Mouse (Mus musculus): ENCODE measurements around the gene Scaf4.

Gene Scaf4

DNA sequence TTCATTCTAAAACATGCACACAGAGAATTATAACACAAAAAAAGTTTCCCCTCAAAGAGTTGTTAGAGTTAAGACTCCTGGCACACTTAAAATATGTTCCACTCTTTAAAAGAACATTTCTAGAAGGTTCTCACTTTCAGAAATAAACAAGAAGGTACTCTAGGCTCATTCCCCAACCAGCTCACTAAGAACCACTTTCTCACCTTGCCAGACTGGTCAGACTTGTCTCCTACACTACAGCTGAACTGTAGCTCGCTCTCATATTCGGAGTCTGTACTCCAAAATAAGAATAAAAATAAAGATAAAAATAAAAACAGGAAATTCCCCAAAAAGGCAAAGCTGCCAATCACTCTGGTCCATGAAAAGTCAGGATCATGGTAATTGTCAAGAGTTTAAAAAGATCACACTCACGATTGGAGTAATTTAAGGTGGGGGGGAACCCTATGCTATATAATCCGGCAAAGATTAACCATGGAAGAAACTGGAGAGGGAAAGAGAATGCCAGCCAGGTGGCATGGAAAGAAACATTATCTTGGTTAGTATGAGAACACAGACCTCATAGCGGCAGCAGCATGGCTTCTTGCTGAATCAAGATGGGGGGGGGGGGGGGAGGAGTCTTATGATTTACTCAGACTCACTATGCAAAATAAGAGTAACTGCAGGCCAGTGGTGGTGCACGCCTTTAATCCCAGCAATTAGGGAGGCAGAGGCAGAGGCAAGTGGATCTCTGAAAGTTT, 80.9 kb downstream of the Scaf4 start:
- no peak for DNase-seq (ENCODE audit: extremely low read depth, low read depth)

- DNase-seq (ENCODE audit: extremely low read depth, low read depth): no peak
Measured at GRCm38 (mm10) chr16:90202140-90202539, 82.2 kb downstream of the Scaf4 start.

DNA sequence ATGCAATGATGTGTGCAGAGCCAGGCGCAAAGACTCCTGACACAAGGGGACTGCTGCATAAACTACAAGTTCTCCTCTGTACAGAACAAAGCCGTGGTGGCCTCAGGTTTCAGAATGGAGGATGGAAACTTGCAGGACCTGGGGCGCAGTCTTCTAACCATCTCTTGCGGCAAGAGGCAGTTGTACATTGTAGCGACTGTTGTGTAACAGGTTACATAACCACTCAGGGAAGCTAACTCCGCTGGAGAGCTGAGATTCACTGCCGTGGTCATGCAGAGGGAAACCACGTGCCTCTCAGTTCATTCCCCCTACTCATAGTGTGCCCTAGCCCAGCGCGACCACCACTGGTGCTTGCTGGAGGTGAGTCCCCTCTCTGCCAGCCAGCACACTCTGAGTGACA, 85.1 kb downstream of the Scaf4 start:
- DNase-seq (ENCODE audit: extremely low read depth, low read depth): no peak

GRCm38 (mm10) chr16:90198626-90199025, 85.7 kb downstream of the Scaf4 start:
- no peak for DNase-seq (ENCODE audit: extremely low read depth, low read depth)

GRCm38 (mm10) chr16:90197337-90197973, 86.8 kb downstream of the Scaf4 start:
- peak; percentile 94 for DNase-seq (ENCODE audit: extremely low read depth, low read depth)

GRCm38 (mm10) chr16:90196688-90197240, 87.5 kb downstream of the Scaf4 start:
- no peak for DNase-seq (ENCODE audit: extremely low read depth, low read depth)

- no peak for DNase-seq (ENCODE audit: extremely low read depth, low read depth)
Measured at GRCm38 (mm10) chr16:90193719-90194118, 90.6 kb downstream of the Scaf4 start.

GRCm38 (mm10) chr16:90191289-90191688, 93.0 kb downstream of the Scaf4 start:
- DNase-seq (ENCODE audit: extremely low read depth, low read depth): no peak

DNA sequence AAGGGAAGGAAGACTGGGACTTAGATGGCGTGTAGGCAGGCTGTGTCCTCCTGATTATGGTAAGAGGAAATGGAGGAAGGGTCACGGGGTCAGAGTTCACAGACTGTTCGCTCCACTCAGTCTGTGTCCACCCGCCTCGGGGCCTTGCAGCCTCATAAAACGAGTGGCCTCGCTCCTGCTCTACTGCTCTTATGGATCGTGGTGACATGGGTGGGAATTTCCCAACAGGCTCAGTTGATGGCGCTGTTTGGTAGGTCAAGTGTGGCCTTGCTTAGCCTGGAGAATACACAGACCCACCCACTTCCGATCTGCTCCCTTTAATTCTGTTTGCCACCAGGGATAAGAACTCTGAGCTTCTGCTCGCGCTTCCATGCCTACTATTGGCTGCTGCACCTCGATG, 96.8 kb downstream of the Scaf4 start:
- peak; percentile 80 for DNase-seq (ENCODE audit: extremely low read depth, low read depth)

GRCm38 (mm10) chr16:90185928-90186588, 98.2 kb downstream of the Scaf4 start:
- peak; percentile 74 for DNase-seq (ENCODE audit: extremely low read depth, low read depth)

GRCm38 (mm10) chr16:90184135-90184534, 100.2 kb downstream of the Scaf4 start:
- no peak for DNase-seq (ENCODE audit: extremely low read depth, low read depth)

DNA sequence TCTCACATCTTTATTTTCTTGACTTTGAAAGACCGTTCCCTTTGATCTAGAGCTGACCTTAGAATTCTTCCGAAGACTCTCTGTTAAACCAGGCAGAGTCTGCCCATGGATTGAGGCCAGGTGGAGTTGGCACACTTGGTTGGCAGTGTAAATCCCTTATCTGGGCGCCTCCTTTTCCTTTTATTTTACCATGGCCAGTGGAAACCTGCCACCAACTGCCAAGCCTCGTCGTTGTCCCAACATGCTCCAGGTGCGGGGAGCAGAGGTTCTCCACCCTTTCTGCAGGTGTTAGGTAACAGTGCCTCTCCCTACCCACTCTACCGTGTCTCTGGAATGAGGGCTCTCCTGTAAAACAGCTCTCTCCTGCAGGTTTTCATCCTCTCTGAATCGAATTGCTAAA, 102.6 kb downstream of the Scaf4 start:
- DNase-seq (ENCODE audit: extremely low read depth, low read depth): no peak

DNA sequence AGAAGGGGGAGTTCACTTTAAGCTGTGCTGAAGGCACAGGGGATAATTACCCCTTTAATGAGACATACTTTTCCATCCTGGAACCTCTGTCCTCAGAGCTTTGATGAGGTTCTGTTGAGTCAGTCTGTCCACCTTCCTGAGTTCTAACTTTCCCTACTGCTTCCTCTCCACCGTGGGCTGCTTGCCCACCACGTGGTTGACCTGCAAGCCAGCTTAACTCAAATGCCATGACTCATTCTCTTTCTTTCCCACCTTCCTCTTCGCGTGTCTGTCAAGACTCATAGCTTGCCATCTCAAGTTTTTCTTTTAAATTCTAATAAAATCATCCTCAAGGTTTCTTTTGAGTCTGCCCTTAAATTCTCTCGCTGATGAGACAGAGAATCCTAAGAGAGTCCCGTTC, 103.3 kb downstream of the Scaf4 start:
- no peak for DNase-seq (ENCODE audit: extremely low read depth, low read depth)

DNA sequence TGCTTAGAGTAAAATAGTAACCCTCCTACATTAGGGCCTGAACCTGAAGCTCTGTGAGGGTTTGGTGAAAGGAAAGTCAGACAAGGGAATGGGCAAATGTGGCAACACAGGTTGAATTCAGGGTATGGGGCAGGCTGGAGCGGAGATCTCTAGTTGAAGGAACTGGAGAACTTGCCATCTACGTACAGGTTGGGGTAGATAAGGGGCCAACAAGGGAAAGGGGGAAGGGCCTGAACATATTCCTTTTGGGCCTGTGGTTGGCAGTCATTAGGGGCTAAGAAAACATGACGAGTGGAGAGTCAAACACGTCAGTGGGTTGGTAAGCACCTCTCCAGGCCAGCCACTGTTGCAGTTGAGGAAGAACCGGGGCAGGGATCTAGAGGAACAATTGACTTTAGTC, 104.4 kb downstream of the Scaf4 start:
- DNase-seq (ENCODE audit: extremely low read depth, low read depth): no peak

DNA sequence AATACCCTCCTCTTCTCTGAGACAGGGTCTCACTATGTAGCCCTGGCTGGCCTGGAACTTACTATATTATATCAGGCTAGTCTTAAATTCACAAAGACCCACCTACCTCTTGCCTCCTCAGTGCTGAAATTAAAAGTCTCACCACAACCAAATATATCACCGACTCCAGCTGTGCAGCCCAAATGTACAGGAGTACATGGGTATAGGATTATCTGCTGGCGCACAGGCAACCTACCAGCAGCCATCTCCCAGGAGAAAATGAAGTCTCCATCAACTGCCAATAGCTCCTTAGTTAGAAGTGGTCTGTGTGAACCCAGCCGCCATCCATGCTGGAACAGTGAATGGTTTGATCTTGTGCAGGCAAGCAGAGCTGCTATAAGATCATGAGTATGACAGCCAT, 105.9 kb downstream of the Scaf4 start:
- no peak for DNase-seq (ENCODE audit: extremely low read depth, low read depth)

DNA sequence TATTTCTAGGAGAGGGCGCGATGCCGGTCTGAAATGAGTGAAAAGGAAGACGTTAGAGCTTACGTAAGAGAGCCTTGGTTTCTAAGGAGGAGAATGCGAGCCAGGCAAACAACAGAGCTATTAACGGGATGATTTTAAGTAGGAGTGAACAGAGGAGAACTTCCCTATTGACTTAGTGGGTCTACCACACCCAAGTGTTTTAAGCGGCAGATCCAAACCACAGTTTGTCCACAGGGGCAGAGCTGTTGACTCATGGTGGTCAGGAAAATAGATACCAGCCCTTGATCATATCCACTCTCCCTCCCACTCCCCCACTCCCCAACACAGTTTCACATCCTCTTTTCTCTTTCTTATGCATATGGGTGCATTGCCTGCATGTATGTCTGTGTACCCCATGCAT, 106.9 kb downstream of the Scaf4 start:
- DNase-seq (ENCODE audit: extremely low read depth, low read depth): peak; percentile 98

- DNase-seq (ENCODE audit: extremely low read depth, low read depth): no peak
Measured at GRCm38 (mm10) chr16:90176472-90176871, 107.8 kb downstream of the Scaf4 start.
